Mouse (Mus musculus): ENCODE measurements around the gene Dmbx1. TPM values are rescaled to one million over a fixed set of nuclear protein-coding genes. Genes with fewer than 3 reads are reported as not detected.

Dmbx1 gene
- polyA plus RNA-seq, 1 experiment from 2014 or later, result 0.11 TPM

DNA sequence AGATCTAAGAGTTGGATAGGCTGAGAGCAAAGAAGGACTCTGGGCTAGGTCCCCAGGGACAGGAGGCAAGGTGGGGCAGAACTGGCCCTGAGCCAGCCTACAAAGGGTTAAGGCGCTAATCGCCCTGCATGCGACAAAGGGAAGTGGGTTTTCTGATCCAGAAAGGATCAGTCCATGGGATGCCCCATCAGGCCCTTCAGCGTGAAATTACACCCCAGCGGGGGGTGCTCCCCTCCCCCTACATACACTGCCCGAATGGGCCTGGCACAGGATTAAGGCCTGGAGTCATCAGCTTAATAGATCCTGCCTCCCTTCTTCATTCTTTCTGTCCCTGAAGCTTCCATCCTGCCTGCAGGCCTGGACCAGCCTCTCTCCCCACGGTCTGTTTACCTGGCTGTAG is 34.0 kb downstream of the Dmbx1 start:
- H3K9me3 ChIP-seq (replicated peaks), result no peaks in the 10 kb centered on the region
- H3K27ac ChIP-seq, result no peak overlapping the region
- peaks cover 93% of the 10 kb centered on the region for H3K27me3 ChIP-seq (ENCODE audit: low read depth, poor library complexity, severe bottlenecking)
- no peak overlapping the region for H3K4me3 ChIP-seq
- peaks cover 28% of the 10 kb centered on the region for H3K4me1 ChIP-seq
- no peaks in the 10 kb centered on the region for H3K36me3 ChIP-seq
- no peak for DNase-seq (ENCODE audit: low spot score)
- 7% methylated on average over 7 of the region's 7 CpGs for WGBS

DNA sequence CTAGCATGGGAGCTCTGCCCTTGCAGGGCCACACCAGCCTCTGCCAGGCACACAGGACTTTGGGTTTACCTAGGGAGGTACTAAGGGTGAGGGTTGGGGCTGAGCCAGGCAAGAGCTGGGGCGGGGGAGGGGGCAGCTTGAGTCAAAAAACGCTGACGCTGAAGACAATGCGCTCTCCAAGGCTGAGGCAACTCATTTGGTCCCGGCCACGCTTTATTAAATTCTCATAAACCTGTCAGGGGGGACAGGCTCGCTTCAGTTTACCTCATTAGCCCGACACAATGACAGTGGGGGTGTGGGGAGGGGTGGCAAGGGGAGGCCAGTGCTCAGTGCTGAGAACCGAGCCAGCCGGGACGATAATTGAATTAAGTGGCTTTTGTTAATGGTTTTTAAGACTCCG is 35.4 kb downstream of the Dmbx1 start:
- no peaks in the 10 kb centered on the region for H3K9me3 ChIP-seq (replicated peaks)
- H3K27ac ChIP-seq, result no peak overlapping the region
- H3K36me3 ChIP-seq, result no peaks in the 10 kb centered on the region
- H3K4me1 ChIP-seq, result peaks cover 28% of the 10 kb centered on the region
- DNase-seq (ENCODE audit: low spot score), result no peak
- WGBS, result 4% methylated on average over 12 of the region's 12 CpGs
- H3K27me3 ChIP-seq (ENCODE audit: low read depth, poor library complexity, severe bottlenecking), result peaks cover 98% of the 10 kb centered on the region
- no peak overlapping the region for H3K4me3 ChIP-seq

DNA sequence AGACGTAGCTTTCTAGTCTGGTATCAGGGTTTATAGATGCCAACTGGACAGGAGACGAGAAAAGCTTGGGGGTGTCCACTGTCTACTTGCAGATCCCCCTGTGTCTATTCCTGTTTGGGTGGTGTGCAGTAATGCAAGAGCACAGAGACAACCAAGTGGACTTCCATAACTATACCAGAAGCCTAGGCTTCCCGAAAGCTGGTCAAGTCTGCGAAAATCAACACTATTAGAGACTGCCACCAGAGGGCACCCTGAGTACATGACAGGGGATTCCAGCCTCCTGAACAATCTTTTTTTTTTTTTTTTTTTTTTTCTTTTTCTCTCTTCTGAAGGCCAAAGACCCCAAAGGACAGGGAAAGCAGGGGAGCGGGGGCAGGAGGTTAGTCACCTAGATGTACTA is 36.9 kb downstream of the Dmbx1 start:
- Histone ChIP-seq H3K4me1 (peaks cover 32% of the 10 kb centered on the region), H3K4me3 (no peak overlapping the region), H3K9me3 (replicated peaks) (no peaks in the 10 kb centered on the region), H3K36me3 (no peaks in the 10 kb centered on the region), H3K27ac (no peak overlapping the region), H3K27me3 (ENCODE audit: low read depth, poor library complexity, severe bottlenecking) (peaks cover 98% of the 10 kb centered on the region)
- peak; percentile 81 for DNase-seq (ENCODE audit: low spot score)
- 19% methylated on average over 5 of the region's 5 CpGs for WGBS

DNA sequence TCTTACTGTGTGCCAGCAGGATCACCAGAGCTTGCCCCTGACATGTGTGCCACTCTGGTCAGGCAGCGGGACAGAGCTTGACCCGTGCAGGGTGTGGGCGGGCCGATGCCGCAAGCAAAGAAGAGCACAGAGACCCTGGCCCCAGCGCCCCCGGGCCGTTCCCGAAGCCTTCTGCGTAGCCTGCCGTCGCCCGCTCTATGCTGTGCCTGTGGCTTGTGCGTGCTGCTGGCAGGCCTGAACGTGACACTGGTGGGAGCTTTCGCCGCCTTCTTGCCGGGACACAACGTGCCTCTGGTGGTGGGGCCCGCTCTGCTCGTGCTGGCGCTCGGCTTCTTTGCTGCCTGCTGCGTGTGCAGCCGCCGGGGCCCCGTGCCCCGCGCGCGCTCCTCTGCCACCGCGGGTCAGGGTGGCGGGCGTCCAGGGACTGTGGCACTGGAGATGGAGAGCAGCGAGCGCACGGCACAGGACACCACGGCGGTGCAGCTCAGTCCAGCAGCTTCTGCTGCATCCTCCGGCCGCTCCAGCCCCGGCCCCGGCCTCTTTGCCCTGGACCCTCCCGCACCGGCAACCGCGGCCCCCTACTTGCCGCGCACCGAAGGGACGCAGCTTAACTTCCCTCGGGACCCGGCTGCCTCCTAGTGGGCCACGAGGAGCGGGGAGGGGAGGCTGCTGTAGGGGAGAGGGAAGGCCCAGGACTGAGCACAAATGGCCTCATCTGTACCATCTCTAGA is 41.7 kb downstream of the Dmbx1 start:
- peak; percentile 71 for DNase-seq (ENCODE audit: low spot score)
- H3K27ac ChIP-seq, result peak overlapping the region; percentile 72
- peak overlapping the region; percentile 61 for H3K4me3 ChIP-seq
- under 1% methylated on average over 56 of the region's 56 CpGs for WGBS
- H3K27me3 ChIP-seq (ENCODE audit: low read depth, poor library complexity, severe bottlenecking), result peaks cover 97% of the 10 kb centered on the region
- peaks cover 15% of the 10 kb centered on the region for H3K4me1 ChIP-seq
- H3K36me3 ChIP-seq, result no peaks in the 10 kb centered on the region
- no peaks in the 10 kb centered on the region for H3K9me3 ChIP-seq (replicated peaks)

DNA sequence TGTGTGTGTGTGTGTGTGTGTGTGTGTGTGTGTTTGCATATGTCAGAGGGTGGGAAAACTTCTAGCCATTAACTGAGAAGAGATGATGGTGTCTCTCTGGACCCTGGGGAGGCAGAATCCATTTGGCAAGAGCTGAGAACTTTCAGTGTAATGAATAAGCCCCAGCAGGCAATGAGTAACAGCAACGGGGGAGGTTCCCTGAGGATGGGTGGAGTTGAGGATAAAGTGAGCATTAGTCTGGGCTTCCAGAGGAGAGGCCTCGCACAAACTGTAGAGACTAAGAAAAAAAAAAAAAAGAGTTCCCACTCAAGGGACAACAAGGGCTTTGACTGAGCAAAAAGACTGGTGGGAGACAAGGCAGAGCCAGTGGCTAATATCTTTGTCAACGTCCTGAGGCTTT is 45.4 kb downstream of the Dmbx1 start:
- WGBS, result 26% methylated on average over 3 of the region's 3 CpGs
- Histone ChIP-seq H3K4me3 (no peak overlapping the region), H3K27ac (no peak overlapping the region), H3K36me3 (no peaks in the 10 kb centered on the region), H3K9me3 (replicated peaks) (no peaks in the 10 kb centered on the region), H3K27me3 (ENCODE audit: low read depth, poor library complexity, severe bottlenecking) (peaks cover 97% of the 10 kb centered on the region), H3K4me1 (peaks cover 34% of the 10 kb centered on the region)
- DNase-seq (ENCODE audit: low spot score), result no peak

- no peaks in the 10 kb centered on the region for H3K9me3 ChIP-seq (replicated peaks)
- peak within 1 kb of the TSS; percentile 51 for H3K4me3 ChIP-seq
- peak within 1 kb of the TSS; percentile 46; the same call in 1 of the 2 replicates for H3K27ac ChIP-seq
- under 1% methylated on average over 31 of the region's 31 CpGs for WGBS
- H3K27me3 ChIP-seq (ENCODE audit: low read depth, poor library complexity, severe bottlenecking), result peaks cover 84% of the 10 kb centered on the region
- peak; percentile 58 for DNase-seq (ENCODE audit: low spot score)
- no peaks in the 10 kb centered on the region for H3K36me3 ChIP-seq
- H3K4me1 ChIP-seq, result peaks cover 19% of the 10 kb centered on the region
Observed at GRCm38 (mm10) chr4:115890553-115890952, 49.2 kb downstream of the Dmbx1 start, which contains the start of gene 6430628N08Rik. Gene 6430628N08Rik (plus strand): TSS chr4:115890665.

DNA sequence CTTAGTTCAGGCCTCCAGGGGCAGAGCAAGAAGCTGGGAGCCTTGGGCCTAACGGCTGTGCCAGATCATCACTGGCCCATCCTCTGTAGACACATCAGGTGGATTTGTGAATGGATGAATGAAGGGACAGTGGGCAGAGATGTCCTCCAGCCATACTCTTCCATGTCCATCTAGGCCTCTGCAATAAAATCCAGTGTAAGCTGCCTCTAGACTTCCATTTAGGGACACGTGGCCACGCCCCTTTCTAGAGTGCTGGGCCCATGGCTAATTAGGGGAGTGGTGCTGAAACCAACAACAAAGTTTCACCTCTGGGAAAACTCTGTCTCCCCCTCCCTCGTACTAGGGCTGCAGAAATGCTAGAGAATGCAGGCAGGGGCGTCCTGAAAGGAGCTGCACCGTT is 49.7 kb downstream of the Dmbx1 start:
- no peaks in the 10 kb centered on the region for H3K9me3 ChIP-seq (replicated peaks)
- H3K36me3 ChIP-seq, result no peaks in the 10 kb centered on the region
- peaks cover 79% of the 10 kb centered on the region for H3K27me3 ChIP-seq (ENCODE audit: low read depth, poor library complexity, severe bottlenecking)
- peaks cover 19% of the 10 kb centered on the region for H3K4me1 ChIP-seq
- 0 out of 2 replicates have a peak overlapping the region, but pooled peaks have one; percentile 46 for H3K27ac ChIP-seq
- 8% methylated on average over 6 of the region's 6 CpGs for WGBS
- no peak for DNase-seq (ENCODE audit: low spot score)
- H3K4me3 ChIP-seq, result peak overlapping the region; percentile 51

- Histone ChIP-seq H3K27ac (no peak overlapping the region), H3K4me1 (peaks cover 19% of the 10 kb centered on the region), H3K36me3 (no peaks in the 10 kb centered on the region), H3K9me3 (replicated peaks) (no peaks in the 10 kb centered on the region), H3K4me3 (no peak overlapping the region), H3K27me3 (ENCODE audit: low read depth, poor library complexity, severe bottlenecking) (peaks cover 54% of the 10 kb centered on the region)
- WGBS, result 61% methylated on average over 1 of the region's 1 CpGs
- no peak for DNase-seq (ENCODE audit: low spot score)
Observed at GRCm38 (mm10) chr4:115886875-115887274, 52.9 kb downstream of the Dmbx1 start.

- Histone ChIP-seq H3K4me1 (peaks cover 13% of the 10 kb centered on the region), H3K4me3 (no peak overlapping the region), H3K36me3 (no peaks in the 10 kb centered on the region), H3K27me3 (ENCODE audit: low read depth, poor library complexity, severe bottlenecking) (peaks cover 44% of the 10 kb centered on the region), H3K9me3 (replicated peaks) (no peaks in the 10 kb centered on the region), H3K27ac (no peak overlapping the region)
- WGBS, result 84% methylated on average over 3 of the region's 3 CpGs
- DNase-seq (ENCODE audit: low spot score), result no peak
Observed at GRCm38 (mm10) chr4:115885846-115886245, 53.9 kb downstream of the Dmbx1 start.

DNA sequence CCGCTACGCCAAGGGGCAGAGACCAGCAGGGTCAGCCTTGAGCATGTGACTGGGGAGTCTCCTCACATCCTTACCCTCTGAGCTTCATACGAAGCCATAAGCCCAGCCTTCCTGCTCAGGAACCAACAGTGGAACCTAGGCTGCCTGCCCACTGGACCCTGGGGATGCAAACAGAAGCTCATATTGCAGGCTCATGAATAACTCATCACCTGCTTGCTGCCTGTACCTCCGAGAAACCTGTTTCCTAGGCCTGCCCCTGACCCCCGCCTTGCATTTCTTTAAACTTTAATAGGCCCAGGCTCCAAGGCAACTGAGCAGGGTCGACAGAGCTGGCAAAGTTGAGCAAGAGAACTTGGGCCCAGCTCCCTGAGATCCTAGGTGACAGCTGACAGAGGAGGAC is 55.7 kb downstream of the Dmbx1 start, which contains the start of gene Kncn:
Gene Kncn, plus strand, starts transcription at position 379 of the 400 bp plus-strand sequence.
- Histone ChIP-seq H3K36me3 (no peaks in the 10 kb centered on the region), H3K27ac (no peak within 1 kb of the TSS), H3K4me1 (no peaks in the 10 kb centered on the region), H3K27me3 (ENCODE audit: low read depth, poor library complexity, severe bottlenecking) (peaks cover 33% of the 10 kb centered on the region), H3K9me3 (replicated peaks) (no peaks in the 10 kb centered on the region), H3K4me3 (no peak within 1 kb of the TSS)
- no peak for DNase-seq (ENCODE audit: low spot score)
- WGBS, result 78% methylated on average over 6 of the region's 6 CpGs

DNA sequence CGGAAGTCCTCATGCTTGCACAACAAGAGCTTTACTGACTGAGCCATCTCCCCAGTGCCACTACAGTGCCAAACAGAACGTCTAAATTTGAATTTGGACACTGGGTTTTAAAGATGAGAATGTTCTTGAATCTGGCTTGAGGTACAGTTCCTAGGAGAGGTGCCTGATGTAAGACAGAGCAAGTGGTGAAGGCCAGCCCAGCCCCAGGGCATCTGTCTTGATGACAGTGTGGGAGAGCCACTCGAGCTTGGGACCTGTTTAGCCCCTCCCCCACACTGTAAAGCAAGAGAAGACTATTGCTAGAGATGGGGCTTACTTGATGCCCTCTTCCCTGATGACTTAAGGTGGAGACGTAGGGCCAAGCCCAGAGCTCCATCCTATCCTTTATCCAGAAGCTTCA is 57.5 kb downstream of the Dmbx1 start:
- Histone ChIP-seq H3K9me3 (replicated peaks) (no peaks in the 10 kb centered on the region), H3K27ac (no peak overlapping the region)
- 59% methylated on average over 4 of the region's 4 CpGs for WGBS

GRCm38 (mm10) chr4:115881183-115881582 is 58.5 kb downstream of the Dmbx1 start:
- Histone ChIP-seq H3K4me3 (no peak overlapping the region), H3K36me3 (peaks cover 4% of the 10 kb centered on the region), H3K4me1 (peaks cover 19% of the 10 kb centered on the region), H3K27me3 (ENCODE audit: low read depth, poor library complexity, severe bottlenecking) (peaks cover 36% of the 10 kb centered on the region), H3K9me3 (replicated peaks) (no peaks in the 10 kb centered on the region), H3K27ac (no peak overlapping the region)
- no peak for DNase-seq (ENCODE audit: low spot score)
- WGBS, result 20% methylated on average over 1 of the region's 1 CpGs

More for the DNA sequence above, 57.5 kb downstream of the Dmbx1 start:
- peaks cover 14% of the 10 kb centered on the region for H3K4me1 ChIP-seq
- H3K36me3 ChIP-seq, result no peaks in the 10 kb centered on the region
- no peak for DNase-seq (ENCODE audit: low spot score)
- H3K27me3 ChIP-seq (ENCODE audit: low read depth, poor library complexity, severe bottlenecking), result peaks cover 31% of the 10 kb centered on the region
- no peak overlapping the region for H3K4me3 ChIP-seq

DNA sequence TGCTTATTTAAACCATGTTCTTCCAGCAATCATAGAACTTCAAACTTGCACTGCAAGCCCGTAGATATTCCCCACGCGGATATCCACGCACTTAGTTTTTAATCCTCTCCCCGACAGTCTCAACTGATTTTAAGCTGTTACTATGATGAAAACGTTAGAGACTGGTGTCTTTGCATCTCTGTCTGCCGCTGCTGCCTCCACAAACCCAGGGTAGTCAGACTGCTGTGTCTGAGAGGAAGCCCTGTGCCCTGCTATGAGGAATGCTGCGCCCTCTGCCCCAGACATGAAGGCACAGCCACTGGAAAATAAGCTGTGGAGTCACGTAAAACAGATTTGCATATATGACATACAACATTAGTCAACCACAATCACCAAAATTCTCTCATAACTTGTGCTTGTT is 60.9 kb downstream of the Dmbx1 start:
- Histone ChIP-seq H3K9me3 (replicated peaks) (no peaks in the 10 kb centered on the region), H3K27ac (no peak overlapping the region), H3K4me3 (no peak overlapping the region), H3K36me3 (peaks cover 25% of the 10 kb centered on the region), H3K27me3 (ENCODE audit: low read depth, poor library complexity, severe bottlenecking) (peaks cover 35% of the 10 kb centered on the region), H3K4me1 (peaks cover 19% of the 10 kb centered on the region)
- DNase-seq (ENCODE audit: low spot score), result no peak
- 41% methylated on average over 9 of the region's 9 CpGs for WGBS

All from limb, embryonic 10.5 days (tissue).